Mouse (Mus musculus) kidney, embryonic 16.5 days (tissue): Measurements from ENCODE around the gene Ifrd2. TPM values are rescaled to one million over a fixed set of nuclear protein-coding genes. Genes with fewer than 3 reads are reported as not detected.

Experiments used
- ATAC-seq: fragments of 200-750 bp; cut with Nextera tagmentation; 2 replicates; pipeline ENCODE4 v1.8.0; 2017; ENCODE audit warnings: moderate TSS enrichment; ENCODE audit not compliant: low FRiP score, low TSS enrichment
- H3K27ac ChIP-seq: fragments of 300-500 bp; sonication (generic); 2 replicates; pipeline ENCODE4 v1.5.1; 2014; ENCODE audit warnings: low read length
- H3K27me3 ChIP-seq: fragments of 300-500 bp; sonication (generic); 2 replicates; pipeline ENCODE4 v1.6.1; 2014; ENCODE audit warnings: low read length, control low read depth, mixed read lengths; ENCODE audit not compliant: insufficient read depth
- H3K36me3 ChIP-seq: fragments of 300-500 bp; sonication (generic); 2 replicates; pipeline ENCODE4 v1.6.1; 2014; ENCODE audit warnings: low read length, control low read depth, mixed read lengths; ENCODE audit not compliant: insufficient read depth
- H3K4me1 ChIP-seq: fragments of 300-500 bp; sonication (generic); 2 replicates; pipeline ENCODE4 v1.6.1; 2014; ENCODE audit warnings: low read length, control low read depth, mixed read lengths; ENCODE audit not compliant: insufficient read depth
- H3K4me2 ChIP-seq: fragments of 300-500 bp; sonication (generic); replicated peaks from 2 replicates; pipeline ENCODE4 v1.6.1; 2014; ENCODE audit warnings: low read depth, low read length
- H3K4me3 ChIP-seq: fragments of 300-500 bp; sonication (generic); 2 replicates; pipeline ENCODE4 v1.5.1; 2014; ENCODE audit warnings: mild to moderate bottlenecking, low read length
- H3K9ac ChIP-seq: fragments of 300-500 bp; sonication (generic); replicated peaks from 2 replicates; pipeline ENCODE4 v1.6.1; 2014; ENCODE audit warnings: low read length
- H3K9me3 ChIP-seq: fragments of 300-500 bp; sonication (generic); 2 replicates; pipeline ENCODE4 v1.6.1; 2016; ENCODE audit warnings: low read length, control low read depth
- WGBS: fragments of 180-500 bp; shearing (Covaris S2); extraction: QIAGEN DNeasy Blood & Tissue Kit; methylation state at CpG from one replicate; pipeline ENCODE4 v1.1.7; 2014; 5-methylcytosine and 5-hydroxymethylcytosine counted together
- polyA plus RNA-seq: library from polyadenylated mRNA; unstranded; fragments of >200 nt; fragmentation: Nextera tagmentation; extraction: Ambion mirVana; gene quantifications from 2 replicates; pipeline ENCODE4 v1.2.1, GENCODE M21; 2015

The Ifrd2 gene
- polyA plus RNA-seq, 1 experiment from 2014 or later: 64.3 TPM

DNA sequence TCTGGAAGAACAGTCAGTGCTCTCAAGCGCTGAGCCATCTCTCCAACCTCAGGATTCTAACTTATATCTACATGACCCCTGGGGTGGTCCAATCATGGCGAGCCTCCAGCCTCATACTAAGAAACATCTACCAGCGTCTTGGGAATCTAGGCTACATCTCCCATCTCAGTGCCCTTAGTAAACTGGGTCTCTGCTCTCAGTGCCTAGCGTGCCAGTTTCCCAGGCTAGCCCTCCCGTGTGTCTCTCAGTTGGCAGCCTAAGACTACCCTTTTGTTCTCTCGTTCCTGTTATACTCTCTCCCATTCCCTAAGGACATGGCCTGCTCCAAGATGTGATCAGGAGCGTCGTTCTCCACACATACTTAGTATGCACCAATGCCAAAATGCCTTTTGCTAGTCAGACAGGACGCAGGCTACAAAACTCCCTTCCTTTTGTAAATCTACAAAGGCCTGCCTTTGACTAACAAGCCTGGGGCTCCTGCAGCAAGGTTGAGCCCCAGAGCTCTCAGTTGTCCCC is 43.9 kb downstream of the Ifrd2 start:
- no peaks in the 10 kb centered on the region for H3K27me3 ChIP-seq
- no peak for ATAC-seq
- H3K9ac ChIP-seq: peak overlapping the region; percentile 94
- 70% methylated on average over 9 of the region's 9 CpGs for WGBS
- H3K9me3 ChIP-seq: no peaks in the 10 kb centered on the region
- H3K36me3 ChIP-seq: 0 out of 2 replicates have a peak, but pooled peaks cover 8% of the 10 kb centered on the region
- peaks cover 79% of the 10 kb centered on the region for H3K4me1 ChIP-seq
- peak overlapping the region; percentile 98; the same call in 1 of the 2 replicates for H3K4me2 ChIP-seq
- H3K4me3 ChIP-seq: 0 out of 2 replicates have a peak overlapping the region, but pooled peaks have one; percentile 94
- H3K27ac ChIP-seq: peak overlapping the region; percentile 94

DNA sequence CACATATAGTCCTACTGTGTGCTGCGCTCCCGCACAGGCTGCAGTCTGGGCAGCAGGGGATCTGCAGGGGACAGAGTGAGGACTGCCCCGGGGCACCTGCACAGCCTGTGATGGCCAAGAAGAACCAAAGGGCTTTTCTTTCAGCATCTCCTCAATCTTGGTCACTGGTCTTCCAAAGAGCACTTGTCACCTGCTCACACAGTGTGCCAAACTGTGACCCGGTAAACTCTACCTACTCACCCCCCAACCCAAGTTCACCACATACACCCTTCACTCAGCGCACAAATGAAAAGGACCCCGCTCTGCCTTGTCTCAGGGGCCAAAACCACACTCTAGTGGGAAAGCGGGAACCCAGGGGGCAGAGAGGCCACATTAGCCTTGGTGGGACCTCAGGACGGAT is 44.4 kb downstream of the Ifrd2 start:
- Histone ChIP-seq H3K9ac (peak overlapping the region; percentile 94), H3K4me2 (peak overlapping the region; percentile 98), H3K9me3 (no peaks in the 10 kb centered on the region), H3K4me1 (peaks cover 74% of the 10 kb centered on the region), H3K4me3 (peak overlapping the region; percentile 94), H3K27me3 (no peaks in the 10 kb centered on the region), H3K36me3 (0 out of 2 replicates have a peak, but pooled peaks cover 8% of the 10 kb centered on the region), H3K27ac (peak overlapping the region; percentile 94)
- 91% methylated on average over 8 of the region's 8 CpGs for WGBS
- no peak for ATAC-seq

DNA sequence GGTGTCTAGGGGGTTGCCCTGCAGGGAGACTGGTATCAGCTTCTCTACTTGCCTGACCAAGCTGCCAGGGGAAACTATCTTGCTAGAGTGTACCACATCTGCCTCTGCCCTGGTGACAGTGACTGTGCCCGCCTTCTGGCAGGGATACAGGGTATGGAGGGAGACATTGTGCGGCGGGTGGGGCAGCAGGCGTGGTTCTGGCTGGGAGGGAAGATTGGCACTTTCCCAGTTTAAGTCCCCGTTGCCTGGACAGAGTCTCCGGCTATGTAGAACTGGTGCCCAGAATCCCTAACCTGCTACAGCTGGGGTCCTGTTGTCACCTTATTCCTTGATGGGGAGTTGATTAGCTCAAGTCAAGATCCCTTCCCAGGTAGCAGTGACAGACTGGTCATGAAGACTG is 45.0 kb downstream of the Ifrd2 start:
- 0 out of 2 replicates have a peak, but pooled peaks cover 7% of the 10 kb centered on the region for H3K36me3 ChIP-seq
- H3K9me3 ChIP-seq: no peaks in the 10 kb centered on the region
- peaks cover 72% of the 10 kb centered on the region for H3K4me1 ChIP-seq
- H3K9ac ChIP-seq: peak overlapping the region; percentile 94
- peak overlapping the region; percentile 98 for H3K4me2 ChIP-seq
- 66% methylated on average over 6 of the region's 6 CpGs for WGBS
- no peaks in the 10 kb centered on the region for H3K27me3 ChIP-seq
- peak overlapping the region; percentile 94 for H3K27ac ChIP-seq
- no peak for ATAC-seq
- peak overlapping the region; percentile 94 for H3K4me3 ChIP-seq

DNA sequence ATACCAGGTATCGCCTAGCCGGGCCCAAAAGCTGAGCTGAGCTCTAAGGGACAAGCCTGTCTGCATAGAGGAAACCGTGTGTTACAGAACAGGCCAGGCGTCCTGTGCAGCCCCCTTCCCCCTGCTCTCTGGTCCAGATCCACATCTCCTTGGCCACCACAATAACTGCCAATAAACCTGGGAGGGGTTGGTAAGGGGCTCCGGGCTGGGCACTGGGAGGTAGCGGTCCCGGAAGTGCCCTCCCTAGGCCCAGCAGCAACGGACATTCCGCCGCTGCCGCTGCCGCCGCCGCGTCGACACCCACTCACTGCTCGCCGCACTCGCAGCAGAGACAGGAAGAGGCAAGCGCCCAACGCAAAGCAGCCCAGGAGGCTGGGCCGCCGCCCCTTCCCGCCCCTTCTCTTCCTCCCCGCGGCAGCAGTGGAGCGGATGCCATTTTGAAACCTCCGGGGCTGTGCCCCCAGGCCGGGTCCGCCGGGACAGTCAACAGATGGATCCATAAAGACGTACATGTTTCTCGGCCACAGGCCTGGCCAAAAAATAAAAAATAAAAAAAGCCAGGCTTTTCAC is 45.7 kb downstream of the Ifrd2 start:
- WGBS: under 1% methylated on average over 33 of the region's 33 CpGs
- Histone ChIP-seq H3K36me3 (0 out of 2 replicates have a peak, but pooled peaks cover 3% of the 10 kb centered on the region), H3K4me3 (peak overlapping the region; percentile 94), H3K9me3 (no peaks in the 10 kb centered on the region), H3K27me3 (no peaks in the 10 kb centered on the region), H3K9ac (peak overlapping the region; percentile 94), H3K4me1 (peaks cover 66% of the 10 kb centered on the region), H3K4me2 (peak overlapping the region; percentile 98), H3K27ac (peak overlapping the region; percentile 94)
- peak; percentile 40; the same call in 1 of the 2 replicates for ATAC-seq

DNA sequence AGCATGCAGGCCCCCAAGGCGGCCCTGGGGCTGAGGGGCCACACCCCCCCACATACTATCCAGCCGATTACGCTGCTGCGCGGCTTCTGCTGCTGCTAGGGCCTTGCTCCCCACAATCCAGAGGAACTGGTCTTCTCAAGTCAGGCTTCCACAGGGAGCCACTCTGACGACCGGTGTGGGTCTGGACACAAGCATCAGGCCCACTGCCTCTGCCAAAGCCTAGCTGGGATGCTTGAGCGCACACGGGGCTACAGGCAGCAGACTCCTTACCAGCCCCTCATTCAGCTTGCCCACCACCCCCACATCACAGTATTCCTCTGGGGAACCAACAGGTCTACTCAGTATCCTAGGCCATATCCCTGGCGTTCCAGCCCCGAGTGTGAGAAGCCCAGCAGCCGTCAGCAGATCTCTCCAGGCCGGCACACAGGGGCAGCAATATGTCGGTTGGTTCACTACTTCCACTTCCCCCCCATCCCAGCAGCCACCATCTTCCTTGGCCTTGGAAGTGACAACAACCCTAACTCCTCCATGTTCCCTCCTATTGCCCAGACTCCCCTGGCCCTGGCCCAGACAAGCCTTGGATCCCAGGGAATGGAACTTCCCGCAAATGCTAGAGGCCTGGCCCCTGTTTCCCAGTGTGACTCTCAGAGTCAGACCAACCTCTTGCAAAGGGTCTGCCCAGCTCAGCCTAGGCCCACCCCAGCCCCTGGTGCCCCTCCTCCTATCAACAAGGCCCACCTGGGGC is 46.4 kb downstream of the Ifrd2 start:
- 0 out of 2 replicates have a peak, but pooled peaks cover 3% of the 10 kb centered on the region for H3K36me3 ChIP-seq
- peak overlapping the region; percentile 94 for H3K4me3 ChIP-seq
- 0 out of 2 replicates have a peak, but pooled peaks have one; percentile 0 for ATAC-seq
- WGBS: 0% methylated on average over 15 of the region's 15 CpGs
- H3K4me2 ChIP-seq: peak overlapping the region; percentile 98
- peaks cover 59% of the 10 kb centered on the region for H3K4me1 ChIP-seq
- H3K27ac ChIP-seq: peak overlapping the region; percentile 94
- peak overlapping the region; percentile 94 for H3K9ac ChIP-seq
- no peaks in the 10 kb centered on the region for H3K27me3 ChIP-seq
- no peaks in the 10 kb centered on the region for H3K9me3 ChIP-seq

DNA sequence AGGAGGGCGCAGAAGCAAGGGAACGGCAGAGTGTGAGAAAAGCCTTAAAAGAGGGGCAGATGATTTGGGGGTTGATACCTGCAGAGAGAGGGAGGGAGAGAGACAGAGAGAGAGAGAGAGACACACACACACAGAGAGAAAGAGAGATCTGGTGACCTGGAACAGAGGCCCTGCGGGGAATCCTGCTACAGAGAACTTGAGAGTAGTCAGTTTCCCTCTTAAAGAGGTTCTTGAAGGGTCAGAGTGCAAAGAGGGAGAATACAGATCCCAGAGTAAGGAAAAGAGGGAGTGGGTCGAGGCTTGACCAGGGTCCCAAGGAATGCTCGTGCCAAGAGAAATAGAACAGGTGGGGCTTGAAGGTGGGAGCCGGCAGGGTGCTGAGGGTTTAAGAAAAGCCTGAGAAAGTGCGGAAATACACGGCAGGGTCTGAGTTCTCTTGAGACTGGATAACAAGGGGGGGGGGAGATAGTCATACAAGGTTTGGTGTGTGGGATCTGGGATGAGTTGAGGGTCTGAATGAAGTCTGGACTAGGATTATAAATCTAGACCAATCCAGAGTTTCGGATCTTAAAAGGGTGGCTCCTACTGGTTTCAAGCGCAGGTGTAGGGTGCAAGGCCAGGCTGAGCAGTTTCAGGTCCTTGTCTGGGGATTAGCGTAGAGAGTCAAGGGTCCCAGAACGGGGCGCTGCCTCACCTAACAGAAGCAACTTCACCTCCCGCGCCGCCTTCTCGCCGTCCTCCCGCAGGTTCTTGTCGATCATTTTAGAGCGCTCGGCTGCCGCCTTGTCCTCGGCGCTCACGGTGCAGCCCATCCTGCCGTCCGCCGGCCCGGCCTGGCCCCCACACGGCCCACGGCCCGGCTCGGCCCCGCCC is 47.2 kb downstream of the Ifrd2 start:
- peak overlapping the region; percentile 94 for H3K4me3 ChIP-seq
- peak; percentile 1; the same call in 1 of the 2 replicates for ATAC-seq
- H3K9me3 ChIP-seq: no peaks in the 10 kb centered on the region
- peaks cover 51% of the 10 kb centered on the region for H3K4me1 ChIP-seq
- H3K27ac ChIP-seq: peak overlapping the region; percentile 94
- H3K9ac ChIP-seq: peak overlapping the region; percentile 94
- under 1% methylated on average over 35 of the region's 35 CpGs for WGBS
- 0 out of 2 replicates have a peak, but pooled peaks cover 3% of the 10 kb centered on the region for H3K36me3 ChIP-seq
- H3K4me2 ChIP-seq: peak overlapping the region; percentile 98
- no peaks in the 10 kb centered on the region for H3K27me3 ChIP-seq

DNA sequence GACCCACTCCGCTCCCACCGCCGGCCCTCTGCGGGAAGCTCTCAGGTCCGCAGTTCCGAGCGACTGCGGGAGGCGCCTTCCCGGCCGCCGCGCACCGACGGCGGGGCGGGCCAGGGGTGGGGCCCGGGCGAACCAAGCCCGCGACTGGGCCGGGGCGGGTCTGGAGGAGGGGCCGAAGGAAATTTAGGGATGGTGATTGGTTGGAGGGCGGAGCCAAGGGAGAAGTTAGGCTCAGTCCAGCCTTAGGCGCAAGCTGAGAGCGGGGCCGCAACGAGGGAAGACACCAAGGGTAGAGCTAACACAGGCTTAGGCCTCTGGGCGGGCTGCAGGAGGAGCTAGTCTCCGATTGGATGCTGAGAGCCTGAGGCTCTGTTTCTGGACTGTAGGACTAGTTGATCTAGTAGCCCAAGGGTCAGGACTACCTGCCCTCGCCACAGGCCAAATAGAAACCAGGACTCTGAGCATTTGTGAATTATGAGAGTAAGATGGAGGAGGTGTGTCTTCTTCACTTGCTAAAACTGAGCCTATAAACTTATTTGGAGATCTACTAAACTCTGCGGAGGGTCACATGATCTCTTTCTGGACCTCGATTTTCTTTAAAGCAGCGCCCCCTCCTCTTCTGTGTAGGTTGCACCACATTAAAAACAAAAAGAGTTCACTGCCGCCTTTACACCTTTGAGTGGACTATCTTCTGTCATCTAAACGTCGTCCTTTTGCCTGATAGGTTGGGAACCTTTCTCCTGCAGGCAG is 48.0 kb downstream of the Ifrd2 start, which contains the start of gene Gnai2:
TSS of gene Gnai2 (minus strand) at position 89 of the 750 bp plus-strand sequence.
- ATAC-seq: peak; percentile 97
- Histone ChIP-seq H3K9ac (peak within 1 kb of the TSS; percentile 94), H3K27me3 (no peaks in the 10 kb centered on the region), H3K9me3 (no peaks in the 10 kb centered on the region), H3K4me1 (peaks cover 43% of the 10 kb centered on the region), H3K4me2 (peak within 1 kb of the TSS; percentile 98), H3K4me3 (peak within 1 kb of the TSS; percentile 94), H3K27ac (peak within 1 kb of the TSS; percentile 94), H3K36me3 (0 out of 2 replicates have a peak, but pooled peaks cover 3% of the 10 kb centered on the region)
- 3% methylated on average over 37 of the region's 38 CpGs for WGBS

DNA sequence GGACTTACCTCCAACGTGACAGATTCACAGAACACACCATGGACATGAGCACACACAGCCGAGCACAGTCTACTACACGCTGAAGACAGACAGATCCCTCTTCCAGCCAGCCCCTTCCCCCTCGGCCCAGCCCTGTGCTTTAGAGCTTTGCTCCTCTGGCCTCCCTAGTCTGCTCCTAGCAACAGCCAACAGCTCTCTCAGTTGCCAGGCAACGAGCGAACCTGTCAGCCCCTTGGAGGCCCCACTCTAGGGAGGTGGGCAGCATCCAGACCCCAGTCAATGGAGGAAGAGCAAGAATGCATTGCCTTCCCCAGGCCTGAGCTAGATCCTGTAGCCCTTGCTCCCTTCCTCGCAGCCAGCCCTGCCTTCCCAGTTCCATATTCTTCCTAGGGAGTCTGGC is 49.6 kb downstream of the Ifrd2 start:
- H3K9ac ChIP-seq: no peak overlapping the region
- no peak overlapping the region for H3K4me2 ChIP-seq
- no peak overlapping the region for H3K27ac ChIP-seq
- WGBS: 31% methylated on average over 7 of the region's 7 CpGs
- H3K4me3 ChIP-seq: no peak overlapping the region
- no peaks in the 10 kb centered on the region for H3K36me3 ChIP-seq
- no peaks in the 10 kb centered on the region for H3K27me3 ChIP-seq
- peaks cover 27% of the 10 kb centered on the region for H3K4me1 ChIP-seq
- no peak for ATAC-seq
- no peaks in the 10 kb centered on the region for H3K9me3 ChIP-seq
